Mouse (Mus musculus) forebrain, embryonic 13.5 days (tissue): Measurements from ENCODE around the gene C330021F23Rik. TPM values are rescaled to one million over a fixed set of nuclear protein-coding genes. Genes with fewer than 3 reads are reported as not detected.

Experiments used
- ATAC-seq: fragments of 200-750 bp; cut with Nextera tagmentation; 2 replicates; pipeline ENCODE4 v1.8.0; 2017
- H3K27ac ChIP-seq: fragments of 300-500 bp; sonication (generic); 2 replicates; pipeline ENCODE4 v1.5.1; 2015; ENCODE audit warnings: inconsistent platforms, mild to moderate bottlenecking, moderate library complexity
- H3K27me3 ChIP-seq: fragments of 300-500 bp; sonication (generic); 2 replicates; pipeline ENCODE4 v1.6.1; 2015; ENCODE audit warnings: mild to moderate bottlenecking, inconsistent platforms
- H3K36me3 ChIP-seq: fragments of 300-500 bp; sonication (generic); 2 replicates; pipeline ENCODE4 v1.6.1; 2015; ENCODE audit warnings: mild to moderate bottlenecking, inconsistent platforms; ENCODE audit not compliant: poor library complexity, severe bottlenecking
- H3K4me1 ChIP-seq: fragments of 300-500 bp; sonication (generic); 2 replicates; pipeline ENCODE4 v1.6.1; 2015; ENCODE audit warnings: inconsistent platforms
- H3K4me2 ChIP-seq: fragments of 300-500 bp; sonication (generic); 2 replicates; pipeline ENCODE4 v1.6.1; 2015; ENCODE audit warnings: inconsistent platforms, mild to moderate bottlenecking, moderate library complexity
- H3K4me3 ChIP-seq: fragments of 300-500 bp; sonication (generic); 2 replicates; pipeline ENCODE4 v1.5.1; 2015; ENCODE audit warnings: mild to moderate bottlenecking, inconsistent platforms
- H3K9ac ChIP-seq: fragments of 300-500 bp; sonication (generic); 2 replicates; pipeline ENCODE4 v1.6.1; 2015; ENCODE audit warnings: mild to moderate bottlenecking, inconsistent platforms
- H3K9me3 ChIP-seq: fragments of 300-500 bp; sonication (generic); replicated peaks from 2 replicates; pipeline ENCODE4 v1.6.1; 2016; ENCODE audit warnings: inconsistent platforms
- WGBS: fragments of 180-500 bp; shearing (Covaris S2); methylation state at CpG from one replicate; pipeline ENCODE4 v1.1.7; 2015; 5-methylcytosine and 5-hydroxymethylcytosine counted together
- polyA plus RNA-seq: library from polyadenylated mRNA; unstranded; fragments of >200 nt; fragmentation: Nextera tagmentation; extraction: Ambion mirVana; gene quantifications from 2 replicates; pipeline ENCODE4 v1.2.1, GENCODE M21; 2015

Gene C330021F23Rik
- polyA plus RNA-seq, 1 experiment from 2014 or later = 1.6 TPM

GRCm38 (mm10) chr8:3594466-3594865 lies 26.7 kb downstream of the C330021F23Rik start:
- Histone ChIP-seq H3K9me3 (no peaks in the 10 kb centered on the region), H3K27me3 (no peaks in the 10 kb centered on the region), H3K36me3 (peaks cover 20% of the 10 kb centered on the region), H3K27ac (no peak overlapping the region), H3K4me1 (peaks cover 7% of the 10 kb centered on the region), H3K4me2 (no peak overlapping the region), H3K4me3 (no peak overlapping the region), H3K9ac (no peak overlapping the region)
- 87% methylated on average over 2 of the region's 2 CpGs for WGBS
- ATAC-seq = no peak

DNA sequence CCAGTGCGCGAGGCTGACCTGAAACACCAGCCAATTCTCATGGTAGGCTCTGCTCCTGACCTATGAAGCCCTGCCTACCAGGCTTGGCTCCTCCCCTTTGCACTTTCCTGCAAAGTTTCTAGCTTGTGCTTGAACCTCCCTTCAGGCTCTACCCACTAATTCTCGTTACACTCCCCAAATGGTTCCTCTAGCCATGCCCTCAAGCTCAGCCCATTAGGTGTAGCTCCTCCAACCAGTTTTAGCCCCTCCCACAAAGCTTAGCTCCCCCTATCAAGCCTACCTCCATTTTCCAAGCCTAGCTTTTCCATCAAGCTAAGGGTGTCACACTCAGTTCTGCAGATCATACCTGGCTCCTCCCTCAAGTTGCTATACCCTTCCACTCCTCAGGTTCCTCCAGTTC lies 30.3 kb downstream of the C330021F23Rik start:
- Histone ChIP-seq H3K4me2 (no peak overlapping the region), H3K27ac (no peak overlapping the region), H3K4me3 (no peak overlapping the region), H3K4me1 (peaks cover 6% of the 10 kb centered on the region), H3K9ac (no peak overlapping the region), H3K27me3 (no peaks in the 10 kb centered on the region), H3K36me3 (peaks cover 53% of the 10 kb centered on the region), H3K9me3 (no peaks in the 10 kb centered on the region)
- no peak for ATAC-seq
- WGBS = 90% methylated on average over 3 of the region's 3 CpGs

DNA sequence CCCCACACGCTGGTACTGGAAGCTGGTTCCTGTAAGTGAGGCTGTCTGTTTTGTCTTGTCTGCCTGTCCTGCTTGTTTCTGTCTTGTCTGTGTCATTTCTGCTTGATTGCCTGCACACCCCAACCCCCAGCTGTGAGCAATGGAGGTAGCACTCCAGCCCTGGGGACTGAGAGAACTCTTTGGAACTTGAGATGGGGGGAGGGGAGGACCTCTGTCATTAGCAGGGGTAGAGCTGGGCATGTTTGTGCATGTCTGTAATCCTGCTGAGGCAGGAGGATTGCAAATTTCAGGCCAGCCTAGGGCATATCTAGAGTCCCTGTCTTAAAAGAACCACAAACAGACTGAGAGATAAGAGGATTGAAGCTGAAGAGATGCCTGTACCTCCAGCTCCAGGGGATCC lies 31.4 kb downstream of the C330021F23Rik start:
- Histone ChIP-seq H3K4me1 (no peaks in the 10 kb centered on the region), H3K9me3 (no peaks in the 10 kb centered on the region), H3K9ac (no peak overlapping the region), H3K4me3 (no peak overlapping the region), H3K36me3 (peaks cover 65% of the 10 kb centered on the region), H3K27me3 (no peaks in the 10 kb centered on the region), H3K27ac (no peak overlapping the region), H3K4me2 (no peak overlapping the region)
- 86% methylated on average over 1 of the region's 1 CpGs for WGBS
- ATAC-seq = no peak

- H3K4me2 ChIP-seq = no peak overlapping the region
- H3K27me3 ChIP-seq = no peaks in the 10 kb centered on the region
- no peaks in the 10 kb centered on the region for H3K4me1 ChIP-seq
- H3K9me3 ChIP-seq = no peaks in the 10 kb centered on the region
- 94% methylated on average over 6 of the region's 6 CpGs for WGBS
- no peak overlapping the region for H3K9ac ChIP-seq
- H3K27ac ChIP-seq = no peak overlapping the region
- ATAC-seq = no peak
- H3K4me3 ChIP-seq = no peak overlapping the region
- H3K36me3 ChIP-seq = peaks cover 74% of the 10 kb centered on the region
Measured at GRCm38 (mm10) chr8:3600401-3600800, 32.6 kb downstream of the C330021F23Rik start.

- H3K27me3 ChIP-seq = no peaks in the 10 kb centered on the region
Measured at GRCm38 (mm10) chr8:3603439-3603838, 35.6 kb downstream of the C330021F23Rik start.

GRCm38 (mm10) chr8:3606593-3606992 lies 38.8 kb downstream of the C330021F23Rik start:
- no peak overlapping the region for H3K27ac ChIP-seq
- no peak overlapping the region for H3K9ac ChIP-seq
- H3K9me3 ChIP-seq = no peaks in the 10 kb centered on the region
- ATAC-seq = 0 out of 2 replicates have a peak, but pooled peaks have one; percentile 17
- no peak overlapping the region for H3K4me3 ChIP-seq
- no peaks in the 10 kb centered on the region for H3K4me1 ChIP-seq
- 84% methylated on average over 16 of the region's 16 CpGs for WGBS
- H3K4me2 ChIP-seq = no peak overlapping the region
- H3K27me3 ChIP-seq = no peaks in the 10 kb centered on the region
- H3K36me3 ChIP-seq = peaks cover 98% of the 10 kb centered on the region

More at GRCm38 (mm10) chr8:3603439-3603838, 35.6 kb downstream of the C330021F23Rik start:
- H3K4me1 ChIP-seq = no peaks in the 10 kb centered on the region
- peaks cover 94% of the 10 kb centered on the region for H3K36me3 ChIP-seq
- H3K27ac ChIP-seq = no peak overlapping the region
- no peak for ATAC-seq
- no peaks in the 10 kb centered on the region for H3K9me3 ChIP-seq
- WGBS = 87% methylated on average over 13 of the region's 13 CpGs
- no peak overlapping the region for H3K9ac ChIP-seq
- no peak overlapping the region for H3K4me2 ChIP-seq
- no peak overlapping the region for H3K4me3 ChIP-seq

DNA sequence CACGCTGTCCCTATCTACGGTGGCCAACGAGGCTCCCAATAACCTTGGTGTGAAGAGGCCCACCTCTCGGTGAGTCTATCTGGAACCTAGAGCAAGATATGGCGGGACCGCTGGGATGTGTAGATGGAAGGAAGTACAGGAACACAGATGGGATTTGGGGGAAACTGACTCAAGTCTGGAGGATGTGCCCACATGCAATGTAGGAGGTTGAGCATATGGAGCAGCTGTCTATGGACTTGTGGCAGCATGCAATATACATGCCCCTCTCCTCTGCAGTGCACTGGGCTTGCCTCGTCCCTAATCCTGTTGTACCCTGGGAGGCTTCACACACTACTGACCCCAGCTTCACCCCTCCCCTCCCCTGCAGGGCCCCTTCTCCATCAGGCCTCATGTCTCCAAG lies 40.0 kb downstream of the C330021F23Rik start:
- Histone ChIP-seq H3K9me3 (no peaks in the 10 kb centered on the region), H3K4me3 (no peak overlapping the region), H3K27ac (no peak overlapping the region), H3K9ac (no peak overlapping the region), H3K4me1 (no peaks in the 10 kb centered on the region), H3K27me3 (no peaks in the 10 kb centered on the region), H3K4me2 (no peak overlapping the region), H3K36me3 (peaks cover 98% of the 10 kb centered on the region)
- ATAC-seq = no peak
- 88% methylated on average over 7 of the region's 7 CpGs for WGBS

- Histone ChIP-seq H3K9me3 (no peaks in the 10 kb centered on the region), H3K9ac (no peak overlapping the region), H3K27me3 (no peaks in the 10 kb centered on the region), H3K36me3 (peaks cover 98% of the 10 kb centered on the region), H3K4me1 (no peaks in the 10 kb centered on the region), H3K4me2 (no peak overlapping the region), H3K4me3 (no peak overlapping the region), H3K27ac (no peak overlapping the region)
- WGBS = 91% methylated on average over 12 of the region's 12 CpGs
- no peak for ATAC-seq
Measured at GRCm38 (mm10) chr8:3609046-3609815, 41.4 kb downstream of the C330021F23Rik start.

- H3K4me2 ChIP-seq = no peak overlapping the region
- H3K4me1 ChIP-seq = no peaks in the 10 kb centered on the region
- 86% methylated on average over 6 of the region's 6 CpGs for WGBS
- ATAC-seq = no peak
- H3K27me3 ChIP-seq = no peaks in the 10 kb centered on the region
- H3K9me3 ChIP-seq = no peaks in the 10 kb centered on the region
- no peak overlapping the region for H3K27ac ChIP-seq
- no peak overlapping the region for H3K9ac ChIP-seq
- no peak overlapping the region for H3K4me3 ChIP-seq
- peaks cover 98% of the 10 kb centered on the region for H3K36me3 ChIP-seq
Measured at GRCm38 (mm10) chr8:3609816-3610150, 42.0 kb downstream of the C330021F23Rik start.

DNA sequence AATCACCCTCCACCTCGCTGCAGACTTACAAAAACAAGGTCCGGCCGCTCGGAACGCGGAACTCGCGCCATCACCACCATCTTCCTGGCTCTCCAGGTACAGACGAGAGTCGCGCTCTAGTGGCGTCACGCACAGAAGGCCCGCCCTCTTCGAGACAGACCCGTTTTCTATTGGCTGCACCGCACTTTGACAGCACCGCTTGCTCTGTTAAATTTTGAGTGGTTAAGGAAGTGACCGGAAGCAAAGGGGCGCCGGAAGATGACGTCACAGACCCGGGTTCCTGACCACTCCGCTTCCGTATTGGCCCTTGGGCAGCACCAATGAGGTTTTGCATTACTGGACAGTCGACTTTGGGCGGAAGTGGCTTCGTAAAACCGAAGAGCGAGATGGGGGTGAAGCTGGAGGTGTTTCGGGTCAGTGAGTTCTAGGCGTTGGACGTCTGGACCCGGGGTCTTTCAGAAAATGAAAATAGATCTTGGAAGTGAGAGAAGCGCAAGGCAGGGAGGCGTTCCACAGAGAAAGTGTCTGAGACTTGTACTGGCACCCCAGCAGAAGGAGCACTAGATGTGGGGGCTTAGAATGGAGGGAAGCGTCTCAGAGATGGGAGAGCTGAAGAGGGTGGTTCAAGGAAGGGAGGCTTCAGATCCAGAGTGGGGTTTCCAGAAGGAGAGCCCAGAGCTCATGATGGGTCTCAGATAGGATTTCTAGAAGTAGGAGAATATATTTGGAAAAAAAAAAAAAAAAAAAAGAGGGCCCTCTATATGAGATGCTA lies 53.6 kb downstream of the C330021F23Rik start, which contains the start of the genes Xab2 and Pet100:
Gene Xab2, minus strand, starts transcription at position 118 of the 772 bp plus-strand sequence.
Gene Pet100, plus strand, starts transcription at position 350 of the 772 bp plus-strand sequence.
- Histone ChIP-seq H3K9me3 (no peaks in the 10 kb centered on the region), H3K4me2 (peak within 1 kb of the TSS; percentile 87), H3K4me3 (peak within 1 kb of the TSS; percentile 86), H3K9ac (peak within 1 kb of the TSS; percentile 85), H3K4me1 (peaks cover 22% of the 10 kb centered on the region), H3K27me3 (no peaks in the 10 kb centered on the region), H3K36me3 (peaks cover 23% of the 10 kb centered on the region), H3K27ac (no peak within 1 kb of the TSS)
- ATAC-seq = peak; percentile 98
- 0% methylated on average over 37 of the region's 37 CpGs for WGBS

- peaks cover 22% of the 10 kb centered on the region for H3K4me1 ChIP-seq
- H3K9ac ChIP-seq = peak overlapping the region; percentile 73; the same call in 1 of the 2 replicates
- no peak for ATAC-seq
- no peak overlapping the region for H3K27ac ChIP-seq
- no peaks in the 10 kb centered on the region for H3K27me3 ChIP-seq
- peaks cover 16% of the 10 kb centered on the region for H3K36me3 ChIP-seq
- 62% methylated on average over 8 of the region's 8 CpGs for WGBS
- no peaks in the 10 kb centered on the region for H3K9me3 ChIP-seq
- peak overlapping the region; percentile 70 for H3K4me2 ChIP-seq
- H3K4me3 ChIP-seq = peak overlapping the region; percentile 86
Measured at GRCm38 (mm10) chr8:3622119-3622518, 54.3 kb downstream of the C330021F23Rik start.

DNA sequence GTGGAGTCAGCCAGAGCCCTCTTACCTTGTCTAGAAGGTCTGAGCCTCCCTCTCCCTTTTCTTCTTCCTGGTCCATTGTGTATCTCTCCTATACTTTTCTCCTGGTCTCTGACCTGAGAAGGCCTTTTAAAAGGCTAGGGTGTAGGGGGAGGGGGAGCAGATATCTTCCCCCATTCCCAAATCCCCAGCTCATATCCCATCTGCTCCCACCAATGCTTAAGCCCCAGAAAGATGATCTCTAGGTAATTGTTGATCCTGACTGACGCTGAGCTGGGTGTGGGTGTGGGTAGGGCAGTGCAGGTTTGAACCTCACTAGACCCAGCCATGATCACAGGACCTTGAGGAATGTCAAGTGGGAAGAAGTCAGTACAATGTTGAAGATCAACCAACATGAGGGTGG lies 57.7 kb downstream of the C330021F23Rik start, which contains the start of gene Pcp2:
Gene Pcp2, minus strand, starts transcription at position 101 of the 400 bp plus-strand sequence.
- 57% methylated on average over 1 of the region's 1 CpGs for WGBS

More for the DNA sequence above, 57.7 kb downstream of the C330021F23Rik start, which contains the start of gene Pcp2:
- Histone ChIP-seq H3K27me3 (peaks cover 15% of the 10 kb centered on the region), H3K4me2 (no peak within 1 kb of the TSS), H3K36me3 (no peaks in the 10 kb centered on the region), H3K4me3 (no peak within 1 kb of the TSS), H3K9me3 (no peaks in the 10 kb centered on the region), H3K9ac (no peak within 1 kb of the TSS), H3K27ac (no peak within 1 kb of the TSS), H3K4me1 (peaks cover 10% of the 10 kb centered on the region)
- no peak for ATAC-seq
